Mouse (Mus musculus) heart, embryonic 12.5 days (tissue): Measurements from ENCODE around the gene Ccl9. TPM values are rescaled to one million over a fixed set of nuclear protein-coding genes. Genes with fewer than 3 reads are reported as not detected.
"Not testable (repeated sequence)": the region's sequence is repeated elsewhere in the genome, so short reads cannot be mapped to it uniquely, and the experiment has no call there.

Source experiments
- ATAC-seq: fragments of 200-750 bp; cut with Nextera tagmentation; 2 replicates; pipeline ENCODE4 v1.8.0; 2017; ENCODE audit warnings: moderate TSS enrichment, moderate library complexity; ENCODE audit not compliant: insufficient number of reproducible peaks, low FRiP score
- H3K27ac ChIP-seq: fragments of 300-500 bp; sonication (generic); 2 replicates; pipeline ENCODE4 v1.5.1; 2016; ENCODE audit warnings: mild to moderate bottlenecking, moderate library complexity; ENCODE audit not compliant: poor library complexity, severe bottlenecking
- H3K27me3 ChIP-seq: fragments of 300-500 bp; sonication (generic); replicated peaks from 2 replicates; pipeline ENCODE4 v1.6.1; 2016; ENCODE audit warnings: mild to moderate bottlenecking, moderate library complexity
- H3K36me3 ChIP-seq: fragments of 300-500 bp; sonication (generic); 2 replicates; pipeline ENCODE4 v1.6.1; 2016; ENCODE audit warnings: mild to moderate bottlenecking, moderate library complexity
- H3K4me1 ChIP-seq: fragments of 300-500 bp; sonication (generic); replicated peaks from 2 replicates; pipeline ENCODE4 v1.6.1; 2016; ENCODE audit warnings: mild to moderate bottlenecking
- H3K4me2 ChIP-seq: fragments of 300-500 bp; sonication (generic); 2 replicates; pipeline ENCODE4 v1.6.1; 2016; ENCODE audit warnings: mild to moderate bottlenecking, moderate library complexity
- H3K4me3 ChIP-seq: fragments of 300-500 bp; sonication (generic); 2 replicates; pipeline ENCODE4 v1.5.1; 2016; ENCODE audit warnings: mild to moderate bottlenecking
- H3K9ac ChIP-seq: fragments of 300-500 bp; sonication (generic); 2 replicates; pipeline ENCODE4 v1.6.1; 2016; ENCODE audit warnings: mild to moderate bottlenecking, moderate library complexity
- H3K9me3 ChIP-seq: fragments of 300-500 bp; sonication (generic); replicated peaks from 2 replicates; pipeline ENCODE4 v1.6.1; 2016; ENCODE audit warnings: mild to moderate bottlenecking, moderate library complexity
- WGBS: fragments of 180-500 bp; shearing (Covaris S2); methylation state at CpG from one replicate; pipeline ENCODE4 v1.1.7; 2016; 5-methylcytosine and 5-hydroxymethylcytosine counted together
- polyA plus RNA-seq: library from polyadenylated mRNA; unstranded; fragments of >200 nt; fragmentation: Nextera tagmentation; extraction: Ambion mirVana; gene quantifications from 2 replicates; pipeline ENCODE4 v1.2.1, GENCODE M21; 2016

Gene Ccl9
- polyA plus RNA-seq, 1 experiment from 2014 or later = 0.66 TPM

DNA sequence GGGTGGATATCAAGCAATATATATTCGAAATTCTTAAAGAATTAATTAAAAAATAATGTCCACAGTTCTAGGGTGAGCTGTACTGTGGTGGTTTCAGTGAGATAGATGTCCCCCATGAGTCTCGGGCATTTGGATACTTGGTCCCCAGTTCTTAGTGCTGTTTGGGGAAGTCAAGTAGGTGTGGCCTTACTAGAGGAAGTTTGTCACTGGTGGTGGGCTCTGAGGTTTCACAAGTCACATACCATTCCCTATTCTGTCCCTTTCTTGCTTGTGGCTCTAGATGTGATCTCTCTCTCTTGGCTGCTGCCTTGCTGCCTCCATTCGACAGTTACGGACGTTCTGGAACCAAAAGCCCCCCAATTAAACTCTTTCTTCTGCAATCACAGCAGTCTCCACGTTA, 18.0 kb downstream of the Ccl9 start:
- no peak overlapping the region for H3K27ac ChIP-seq
- no peak for ATAC-seq
- H3K9me3 ChIP-seq = no peaks in the 10 kb centered on the region
- no peak overlapping the region for H3K9ac ChIP-seq
- no peak overlapping the region for H3K4me3 ChIP-seq
- H3K36me3 ChIP-seq = no peaks in the 10 kb centered on the region
- WGBS = 70% methylated on average over 6 of the region's 6 CpGs
- H3K4me1 ChIP-seq = no peaks in the 10 kb centered on the region
- H3K27me3 ChIP-seq = no peaks in the 10 kb centered on the region
- H3K4me2 ChIP-seq = no peak overlapping the region

- H3K4me2 ChIP-seq = no peak overlapping the region
- 73% methylated on average over 10 of the region's 10 CpGs for WGBS
- no peak overlapping the region for H3K27ac ChIP-seq
- H3K9ac ChIP-seq = no peak overlapping the region
- no peaks in the 10 kb centered on the region for H3K9me3 ChIP-seq
- H3K4me3 ChIP-seq = no peak overlapping the region
- H3K4me1 ChIP-seq = no peaks in the 10 kb centered on the region
- H3K27me3 ChIP-seq = no peaks in the 10 kb centered on the region
- H3K36me3 ChIP-seq = no peaks in the 10 kb centered on the region
- no peak for ATAC-seq
Observed at GRCm38 (mm10) chr11:83557074-83557473, 21.4 kb downstream of the Ccl9 start.

GRCm38 (mm10) chr11:83556085-83556781, 22.2 kb downstream of the Ccl9 start:
- WGBS = 30% methylated on average over 8 of the region's 8 CpGs
- H3K36me3 ChIP-seq = no peaks in the 10 kb centered on the region
- H3K9ac ChIP-seq = no peak overlapping the region
- no peak overlapping the region for H3K4me3 ChIP-seq
- no peaks in the 10 kb centered on the region for H3K9me3 ChIP-seq
- H3K4me2 ChIP-seq = no peak overlapping the region
- no peak overlapping the region for H3K27ac ChIP-seq
- no peak for ATAC-seq
- H3K27me3 ChIP-seq = no peaks in the 10 kb centered on the region
- no peaks in the 10 kb centered on the region for H3K4me1 ChIP-seq

DNA sequence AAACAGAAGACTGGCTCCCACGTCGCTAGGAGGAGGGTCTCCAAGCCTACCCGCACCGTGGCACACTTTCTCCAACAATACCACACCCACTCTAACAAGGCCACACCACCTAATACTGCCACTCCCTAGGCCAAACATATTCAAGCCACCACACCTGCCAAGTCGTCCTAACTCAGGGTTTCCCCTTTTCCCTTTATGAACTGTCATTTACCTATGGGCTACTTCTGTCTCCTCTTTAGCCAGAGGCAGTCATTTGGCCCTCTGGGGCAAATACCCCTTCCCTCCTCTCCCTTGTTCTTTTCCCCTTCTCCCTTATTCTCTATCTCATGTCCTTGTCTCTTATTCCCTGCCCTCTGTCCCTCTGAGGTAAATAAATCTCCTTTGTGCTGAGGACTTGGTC, 26.8 kb downstream of the Ccl9 start:
- Histone ChIP-seq H3K9ac (no peak overlapping the region), H3K4me1 (no peaks in the 10 kb centered on the region), H3K9me3 (no peaks in the 10 kb centered on the region), H3K4me2 (no peak overlapping the region), H3K27me3 (no peaks in the 10 kb centered on the region), H3K27ac (no peak overlapping the region), H3K4me3 (no peak overlapping the region), H3K36me3 (no peaks in the 10 kb centered on the region)
- whole genome bisulfite sequencing = 83% methylated on average over 5 of the region's 5 CpGs
- ATAC-seq = no peak

DNA sequence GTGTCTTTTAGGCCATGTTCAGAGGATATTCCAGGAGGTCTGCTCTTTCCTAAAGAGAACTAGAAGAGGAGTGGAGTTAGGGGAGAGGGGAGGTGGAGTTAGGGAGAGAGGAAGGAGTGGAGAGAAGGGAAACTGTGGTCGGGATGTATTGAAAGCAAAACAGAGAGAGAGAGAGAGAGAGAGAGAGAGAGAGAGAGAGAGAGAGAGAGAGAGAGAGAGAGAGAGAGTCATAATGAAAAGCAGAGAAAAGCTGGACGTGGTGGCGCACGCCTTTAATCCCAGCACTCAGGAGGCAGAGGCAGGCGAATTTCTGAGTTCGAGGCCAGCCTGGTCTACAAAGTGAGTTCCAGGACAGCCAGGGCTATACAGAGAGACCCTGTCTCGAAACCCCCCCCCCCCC, 27.4 kb downstream of the Ccl9 start:
- H3K36me3 ChIP-seq, H3K4me1 ChIP-seq, H3K9me3 ChIP-seq, H3K4me3 ChIP-seq, ATAC-seq, H3K9ac ChIP-seq, H3K4me2 ChIP-seq, H3K27me3 ChIP-seq, H3K27ac ChIP-seq: not testable (repeated sequence)
- WGBS = 81% methylated on average over 7 of the region's 7 CpGs

DNA sequence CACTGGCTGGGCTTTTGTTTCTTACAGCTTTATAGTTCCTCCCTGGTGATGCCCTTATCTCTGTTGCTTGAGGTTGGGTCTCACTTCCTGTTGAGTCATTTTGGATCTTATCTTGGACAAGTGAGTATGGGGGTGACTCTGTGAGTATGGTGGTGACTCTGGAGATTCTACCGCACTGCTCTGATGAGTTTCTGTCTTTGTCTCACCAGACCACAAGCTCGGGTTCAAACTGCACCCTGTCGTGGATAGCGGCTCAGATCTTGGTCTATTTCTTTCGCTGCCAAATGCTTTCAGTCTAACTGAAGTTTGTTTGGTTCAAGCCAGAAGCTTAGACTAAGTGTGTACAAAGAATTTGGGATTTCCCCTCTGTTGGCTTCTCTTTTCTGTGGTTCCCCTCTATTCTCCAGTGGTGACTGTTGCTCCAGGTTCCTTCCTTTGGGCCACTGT, 28.2 kb downstream of the Ccl9 start:
- 72% methylated on average over 5 of the region's 5 CpGs for WGBS
- Histone ChIP-seq H3K9me3 (no peaks in the 10 kb centered on the region), H3K9ac (no peak overlapping the region), H3K27ac (no peak overlapping the region), H3K27me3 (no peaks in the 10 kb centered on the region), H3K4me1 (no peaks in the 10 kb centered on the region), H3K4me3 (no peak overlapping the region), H3K4me2 (no peak overlapping the region), H3K36me3 (no peaks in the 10 kb centered on the region)
- no peak for ATAC-seq

GRCm38 (mm10) chr11:83544214-83544613, 34.2 kb downstream of the Ccl9 start:
- H3K27me3 ChIP-seq = no peaks in the 10 kb centered on the region
- no peak overlapping the region for H3K27ac ChIP-seq
- no peak overlapping the region for H3K4me2 ChIP-seq
- 0 out of 2 replicates have a peak, but pooled peaks cover 4% of the 10 kb centered on the region for H3K9me3 ChIP-seq
- H3K4me1 ChIP-seq = no peaks in the 10 kb centered on the region
- H3K9ac ChIP-seq = no peak overlapping the region
- no peaks in the 10 kb centered on the region for H3K36me3 ChIP-seq
- no peak overlapping the region for H3K4me3 ChIP-seq
- no peak for ATAC-seq
- WGBS = 55% methylated on average over 3 of the region's 3 CpGs

- Histone ChIP-seq H3K9me3 (0 out of 2 replicates have a peak, but pooled peaks cover 4% of the 10 kb centered on the region), H3K27me3 (no peaks in the 10 kb centered on the region), H3K4me2 (no peak overlapping the region), H3K9ac (no peak overlapping the region), H3K4me3 (no peak overlapping the region), H3K36me3 (no peaks in the 10 kb centered on the region), H3K27ac (no peak overlapping the region), H3K4me1 (no peaks in the 10 kb centered on the region)
- ATAC-seq = no peak
- 75% methylated on average over 3 of the region's 3 CpGs for WGBS
Observed at GRCm38 (mm10) chr11:83541415-83541814, 37.0 kb downstream of the Ccl9 start.

DNA sequence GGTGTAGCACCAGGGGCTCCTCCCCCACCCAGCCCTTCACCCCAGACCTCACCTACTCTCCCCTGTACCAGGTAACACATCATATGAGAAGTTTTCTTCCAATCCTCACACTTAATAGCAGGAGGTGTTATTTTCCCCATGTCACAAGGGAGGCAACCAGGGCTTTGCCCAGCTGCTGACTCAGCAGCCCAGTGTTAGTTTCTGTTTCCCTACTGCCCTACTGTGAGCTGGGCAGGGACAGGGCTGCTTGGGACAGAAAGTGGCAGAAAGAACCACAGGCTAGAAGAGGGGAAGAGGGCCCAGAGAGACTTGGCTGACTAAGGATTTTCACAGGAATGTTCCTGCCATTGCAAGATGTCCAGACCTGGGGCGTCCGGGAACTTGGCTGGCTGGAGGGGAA, 37.5 kb downstream of the Ccl9 start:
- Histone ChIP-seq H3K4me2 (no peak overlapping the region), H3K36me3 (no peaks in the 10 kb centered on the region), H3K9me3 (0 out of 2 replicates have a peak, but pooled peaks cover 4% of the 10 kb centered on the region), H3K4me1 (no peaks in the 10 kb centered on the region), H3K27me3 (no peaks in the 10 kb centered on the region), H3K27ac (no peak overlapping the region), H3K4me3 (no peak overlapping the region), H3K9ac (no peak overlapping the region)
- no peak for ATAC-seq
- 83% methylated on average over 2 of the region's 2 CpGs for WGBS

DNA sequence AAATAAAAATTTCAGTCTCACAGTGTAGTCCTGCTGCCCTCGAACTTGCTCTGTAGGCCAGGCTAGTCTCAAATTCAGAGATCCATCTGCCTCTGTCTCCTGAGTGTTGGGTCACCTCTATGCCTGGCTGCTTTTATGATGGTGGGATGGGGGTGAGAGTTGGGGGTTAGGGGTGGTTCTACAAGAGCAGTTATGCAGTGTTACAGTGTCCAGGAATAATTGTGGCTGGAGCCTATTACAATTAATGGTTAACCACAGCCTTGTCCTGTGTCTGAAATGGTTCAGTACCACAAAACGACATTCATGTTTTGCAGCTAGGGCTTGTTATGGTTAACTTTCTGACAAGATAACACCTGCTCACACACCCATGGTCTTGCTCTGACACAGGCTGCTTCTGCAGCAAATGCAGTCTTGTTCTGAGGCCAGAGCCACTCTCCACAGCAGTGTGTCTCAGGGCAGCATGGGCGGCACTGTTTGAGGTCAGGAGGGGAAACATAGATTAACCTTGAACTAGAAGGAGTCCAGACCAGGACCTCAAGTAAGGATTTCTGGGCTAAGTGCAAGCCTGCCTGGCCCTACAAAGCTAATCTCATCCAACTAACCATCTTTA, 39.6 kb downstream of the Ccl9 start:
- 72% methylated on average over 3 of the region's 3 CpGs for WGBS

DNA sequence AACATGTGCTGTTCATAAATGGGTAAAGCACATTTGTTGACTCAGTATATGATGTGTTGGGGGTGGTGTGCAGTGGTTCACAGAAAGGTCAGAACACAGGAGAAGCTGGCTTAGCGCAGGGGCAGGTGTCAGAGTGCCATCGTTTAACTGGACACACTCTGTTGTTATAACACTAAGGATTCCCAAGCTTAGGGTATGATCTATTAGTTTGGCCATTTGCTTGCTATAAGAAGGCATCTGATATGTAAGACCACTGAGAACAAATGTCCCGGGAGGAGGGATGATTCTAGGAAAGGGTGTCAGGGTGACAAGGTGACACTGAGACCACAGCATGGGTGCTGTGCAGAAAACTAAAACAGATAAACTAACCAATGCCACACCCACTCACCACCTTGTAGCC, 41.6 kb downstream of the Ccl9 start:
- H3K4me3 ChIP-seq = no peak overlapping the region
- H3K4me1 ChIP-seq = peaks cover 13% of the 10 kb centered on the region; the same call in 1 of the 2 replicates
- no peak overlapping the region for H3K4me2 ChIP-seq
- H3K27me3 ChIP-seq = no peaks in the 10 kb centered on the region
- no peak overlapping the region for H3K9ac ChIP-seq
- no peaks in the 10 kb centered on the region for H3K9me3 ChIP-seq
- no peaks in the 10 kb centered on the region for H3K36me3 ChIP-seq
- no peak for ATAC-seq
- H3K27ac ChIP-seq = no peak overlapping the region
- 75% methylated on average over 3 of the region's 3 CpGs for WGBS

More for the DNA sequence above, 39.6 kb downstream of the Ccl9 start:
- Histone ChIP-seq H3K9ac (no peak overlapping the region), H3K4me2 (no peak overlapping the region), H3K4me3 (no peak overlapping the region), H3K9me3 (0 out of 2 replicates have a peak, but pooled peaks cover 4% of the 10 kb centered on the region), H3K27ac (no peak overlapping the region), H3K36me3 (no peaks in the 10 kb centered on the region), H3K4me1 (peaks cover 13% of the 10 kb centered on the region; the same call in 1 of the 2 replicates), H3K27me3 (no peaks in the 10 kb centered on the region)
- ATAC-seq = no peak
